Mouse (Mus musculus): ENCODE data around the gene Prom2. TPM values are rescaled to one million over a fixed set of nuclear protein-coding genes. Genes with fewer than 3 reads are reported as not detected.

The Prom2 gene
- total RNA-seq, 1 experiment from 2014 or later, result not detected

GRCm38 (mm10) chr2:127503751-127504549 is 37.3 kb downstream of the Prom2 start:
- no peak for ATAC-seq (replicated peaks; ENCODE audit: insufficient number of reproducible peaks, low FRiP score, low TSS enrichment, poor library complexity, severe bottlenecking)

GRCm38 (mm10) chr2:127501061-127501460 is 40.2 kb downstream of the Prom2 start:
- no peak for ATAC-seq (replicated peaks; ENCODE audit: insufficient number of reproducible peaks, low FRiP score, low TSS enrichment, poor library complexity, severe bottlenecking)

- no peak for ATAC-seq (replicated peaks; ENCODE audit: insufficient number of reproducible peaks, low FRiP score, low TSS enrichment, poor library complexity, severe bottlenecking)
Observed at GRCm38 (mm10) chr2:127498750-127499149, 42.5 kb downstream of the Prom2 start.

- ATAC-seq (replicated peaks; ENCODE audit: insufficient number of reproducible peaks, low FRiP score, low TSS enrichment, poor library complexity, severe bottlenecking), result 0 out of 2 replicates have a peak, but pooled peaks have one; percentile 33
Observed at GRCm38 (mm10) chr2:127496321-127496720, 44.9 kb downstream of the Prom2 start.

- no peak; the same call in 1 of the 2 replicates for ATAC-seq (replicated peaks; ENCODE audit: insufficient number of reproducible peaks, low FRiP score, low TSS enrichment, poor library complexity, severe bottlenecking)
Observed at GRCm38 (mm10) chr2:127484476-127485170, 56.6 kb downstream of the Prom2 start.

GRCm38 (mm10) chr2:127483001-127483400 is 58.3 kb downstream of the Prom2 start:
- no peak for ATAC-seq (replicated peaks; ENCODE audit: insufficient number of reproducible peaks, low FRiP score, low TSS enrichment, poor library complexity, severe bottlenecking)

- no peak for ATAC-seq (replicated peaks; ENCODE audit: insufficient number of reproducible peaks, low FRiP score, low TSS enrichment, poor library complexity, severe bottlenecking)
Observed at GRCm38 (mm10) chr2:127482533-127482911, 58.7 kb downstream of the Prom2 start.

- no peak for ATAC-seq (replicated peaks; ENCODE audit: insufficient number of reproducible peaks, low FRiP score, low TSS enrichment, poor library complexity, severe bottlenecking)
Observed at GRCm38 (mm10) chr2:127481841-127482532, 59.3 kb downstream of the Prom2 start.

GRCm38 (mm10) chr2:127479763-127480162 is 61.5 kb downstream of the Prom2 start:
- ATAC-seq (replicated peaks; ENCODE audit: insufficient number of reproducible peaks, low FRiP score, low TSS enrichment, poor library complexity, severe bottlenecking), result no peak

GRCm38 (mm10) chr2:127479210-127479609 is 62.1 kb downstream of the Prom2 start:
- no peak for ATAC-seq (replicated peaks; ENCODE audit: insufficient number of reproducible peaks, low FRiP score, low TSS enrichment, poor library complexity, severe bottlenecking)

Other genes with a start within 250 kb of the Prom2 start
- gene Dusp2, start 205.3 kb downstream of the Prom2 start, total RNA-seq (2017), result 141 to 443 TPM (median 158 TPM) in 3 replicates
- 0.11 to 1.6 TPM (median 1.1 TPM) in 3 replicates for gene Astl, start 202.8 kb downstream of the Prom2 start, total RNA-seq (2017)
- 0.10 TPM in 1 of 3 replicates, not detected in the others for gene Adra2b, start 178.3 kb downstream of the Prom2 start, total RNA-seq (2017)
- gene Gpat2, start 116.3 kb downstream of the Prom2 start, total RNA-seq (2017), result not detected in 3 replicates
- 6.5 to 14.6 TPM (median 7.1 TPM) in 3 replicates for gene Fahd2a, start 96.9 kb downstream of the Prom2 start, total RNA-seq (2017)
- 3.9 to 25.7 TPM (median 6.4 TPM) in 3 replicates for gene Kcnip3, start 19.4 kb downstream of the Prom2 start, total RNA-seq (2017)
- 1.3 to 2.9 TPM (median 2.2 TPM) in 3 replicates for gene Zfp661, start 45.6 kb upstream of the Prom2 start, total RNA-seq (2017)
- gene Mrps5, start 45.8 kb upstream of the Prom2 start, total RNA-seq (2017), result 29.1 to 59.9 TPM (median 46.1 TPM) in 3 replicates
- 0.64 TPM in 1 of 3 replicates, not detected in the others for gene Mal, start 115.2 kb upstream of the Prom2 start, total RNA-seq (2017)
- gene Mall, start 188.5 kb upstream of the Prom2 start, total RNA-seq (2017), result not detected in 3 replicates
- not detected in 3 replicates for gene Nphp1, start 247.4 kb upstream of the Prom2 start, total RNA-seq (2017)